Mouse (Mus musculus) A20 (cell line): ENCODE measurements around the gene Stac2.

Experiments
- DNase-seq: peaks from one replicate; pipeline ENCODE4 v3.0.0-alpha.2; 2011; ENCODE audit warnings: low read depth, low spot score

The Stac2 gene

GRCm38 (mm10) chr11:97998898-97999608 lies 54.2 kb downstream of the Stac2 start:
- peak; percentile 95 for DNase-seq

GRCm38 (mm10) chr11:97998074-97998793 lies 55.0 kb downstream of the Stac2 start:
- peak; percentile 82 for DNase-seq

- DNase-seq, result peak; percentile 67
Observed at GRCm38 (mm10) chr11:97997387-97997960, 55.8 kb downstream of the Stac2 start.

- no peak for DNase-seq
Observed at GRCm38 (mm10) chr11:97996691-97997090, 56.6 kb downstream of the Stac2 start.

- DNase-seq, result peak; percentile 91
Observed at GRCm38 (mm10) chr11:97995564-97996288, 57.5 kb downstream of the Stac2 start, which contains the start of gene Arl5c. TSS of gene Arl5c (minus strand) at chr11:97996181.

- peak; percentile 96 for DNase-seq
Observed at GRCm38 (mm10) chr11:97994539-97995100, 58.6 kb downstream of the Stac2 start.

GRCm38 (mm10) chr11:97988530-97989096 lies 64.6 kb downstream of the Stac2 start:
- DNase-seq, result peak; percentile 94

GRCm38 (mm10) chr11:97987551-97988526 lies 65.4 kb downstream of the Stac2 start:
- DNase-seq, result peak; percentile 97

GRCm38 (mm10) chr11:97986738-97987465 lies 66.4 kb downstream of the Stac2 start:
- DNase-seq, result no peak
